Mouse (Mus musculus) ZHBTc4 (cell line): ENCODE measurements around the gene Cpxcr1.

Source experiments
- DNase-seq: peaks from one replicate; pipeline ENCODE4 v3.0.0-alpha.2; 2011; ENCODE audit warnings: low read depth, low spot score

Cpxcr1 gene

DNA sequence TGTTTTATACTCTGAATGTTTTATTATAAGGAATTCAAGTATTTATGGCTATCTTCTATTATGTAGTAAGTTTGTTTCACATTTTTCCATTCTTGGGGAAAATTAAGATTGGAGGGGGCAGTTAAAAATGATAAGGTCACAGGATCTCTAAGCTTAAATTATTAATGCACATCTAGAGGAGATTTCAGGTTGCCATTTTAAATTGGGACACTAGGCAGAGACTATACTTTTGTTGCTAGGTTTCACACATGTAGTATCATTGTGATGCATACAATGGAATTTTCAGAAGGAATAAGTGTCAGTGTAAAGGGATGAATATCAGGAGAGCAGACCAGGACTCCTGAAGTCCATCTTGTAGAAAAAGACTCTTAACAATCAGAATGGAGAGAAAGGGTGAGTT lies at the start of gene Cpxcr1:
TSS of gene Cpxcr1 (plus strand) at position 301 of the 400 bp plus-strand sequence.
- DNase-seq: no peak
